19 mouse cellular contexts compared by ENCODE assay signal in the genomic region with DNA sequence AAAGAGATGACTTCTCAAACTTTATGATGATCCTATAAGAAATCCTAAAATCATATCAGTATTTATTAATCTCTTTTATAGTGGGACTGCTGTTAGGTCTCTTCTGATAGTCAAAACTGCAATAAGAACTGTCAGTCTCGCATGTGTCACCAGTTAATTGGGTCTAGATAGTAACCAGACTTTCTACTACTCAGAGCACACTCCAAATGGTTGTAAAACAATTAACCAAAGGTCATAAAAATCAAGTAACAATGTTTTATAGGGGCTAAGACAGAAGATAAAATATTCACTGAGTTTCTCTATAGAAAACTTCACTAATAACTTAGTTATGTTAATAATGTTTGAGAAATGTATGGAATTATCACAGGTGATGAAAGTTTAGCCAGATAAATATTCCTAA.
A peak's percentile ranks its signal among the peaks of the same experiment; 100 is the strongest.
DNase-seq lines count a peak whose midpoint lies in the region; ATAC-seq and TF ChIP-seq lines count a peak whose summit lies in the region.
"Had no signal": no experiment of that assay in that cellular context is flagged by ENCODE, and none has a peak within 500 bp of the region (broad histone marks: within the 10 kb centered on the region; RNA-seq: fewer than 3 reads in every experiment).

No protein-coding gene starts in this region.

- no peak for TF ChIP-seq CTCF in intestine, postnatal 0 days (IDR thresholded peaks at IDR 0.05; ENCODE audit: low read depth)

- H3K4me2 ChIP-seq in intestine, embryonic 15.5 days (replicated peaks), result no peak overlapping the region
- no peak overlapping the region for H3K4me2 ChIP-seq in intestine, postnatal 0 days (replicated peaks; ENCODE audit: low read depth)
- H3K4me2 ChIP-seq in intestine, embryonic 16.5 days (ENCODE audit: low read depth, low read length), result no peak overlapping the region

- no peak overlapping the region for H3K4me3 ChIP-seq in intestine, embryonic 15.5 days (replicated peaks)
- H3K4me3 ChIP-seq in intestine, postnatal 0 days (ENCODE audit: low read depth, low read length), result no peak overlapping the region
- H3K4me3 ChIP-seq in intestine, embryonic 16.5 days (ENCODE audit: low read length), result no peak overlapping the region

- H3K27ac ChIP-seq in intestine, embryonic 15.5 days, result no peak overlapping the region
- H3K27ac ChIP-seq in intestine, postnatal 0 days (ENCODE audit: low read depth, low read length), result no peak overlapping the region
- H3K27ac ChIP-seq in intestine, embryonic 16.5 days (ENCODE audit: low read length), result no peak overlapping the region

- no peak overlapping the region for H3K9ac ChIP-seq in intestine, embryonic 15.5 days
- H3K9ac ChIP-seq in intestine, postnatal 0 days (ENCODE audit: low read depth, low read length), result no peak overlapping the region
- no peak overlapping the region for H3K9ac ChIP-seq in intestine, embryonic 16.5 days (ENCODE audit: low read depth, low read length)

- H3K36me3 ChIP-seq in intestine, embryonic 15.5 days, result no peaks in the 10 kb centered on the region
- H3K36me3 ChIP-seq in intestine, postnatal 0 days (ENCODE audit: control insufficient read depth, insufficient read depth), result no peaks in the 10 kb centered on the region
- H3K36me3 ChIP-seq in intestine, embryonic 16.5 days (ENCODE audit: control insufficient read depth, insufficient read depth, low read length), result no peaks in the 10 kb centered on the region
- H3K36me3 ChIP-seq: G1E had no signal

- 36% methylated on average over 1 of the region's 1 CpGs for WGBS in intestine, embryonic 15.5 days
- WGBS in intestine, postnatal 0 days, result 16% methylated on average over 1 of the region's 1 CpGs
- 41% methylated on average over 1 of the region's 1 CpGs for WGBS in intestine, embryonic 16.5 days

- no peaks in the 10 kb centered on the region for H3K27me3 ChIP-seq in intestine, embryonic 15.5 days (replicated peaks)
- 0 out of 2 replicates have a peak, but pooled peaks cover 3% of the 10 kb centered on the region for H3K27me3 ChIP-seq in intestine, postnatal 0 days (replicated peaks; ENCODE audit: control insufficient read depth, insufficient read depth, low read length)
- no peaks in the 10 kb centered on the region for H3K27me3 ChIP-seq in intestine, embryonic 16.5 days (replicated peaks; ENCODE audit: control insufficient read depth, insufficient read depth, low read length)
- H3K27me3 ChIP-seq: CH12.LX, Patski had no signal

- H3K9me3 ChIP-seq in intestine, embryonic 15.5 days, result no peaks in the 10 kb centered on the region
- H3K9me3 ChIP-seq in intestine, postnatal 0 days (ENCODE audit: control insufficient read depth), result no peaks in the 10 kb centered on the region
- no peaks in the 10 kb centered on the region for H3K9me3 ChIP-seq in intestine, embryonic 16.5 days (ENCODE audit: control insufficient read depth, low read length)

- no peaks in the 10 kb centered on the region for H3K4me1 ChIP-seq in intestine, embryonic 15.5 days (replicated peaks)
- H3K4me1 ChIP-seq in intestine, postnatal 0 days (replicated peaks; ENCODE audit: control insufficient read depth, insufficient read depth, low read length), result no peaks in the 10 kb centered on the region
- H3K4me1 ChIP-seq in intestine, embryonic 16.5 days (ENCODE audit: control insufficient read depth, insufficient read depth, low read length), result no peaks in the 10 kb centered on the region

- no peak for DNase-seq in heart, adult 11 months
- DNase-seq: adrenal gland, adult 2 months; adrenal gland, adult 8-10 months; adrenal gland, postnatal 10 days; adrenal gland, postnatal 14 days; adrenal gland, postnatal 25 days; adrenal gland, postnatal 36 days; B cell, adult 2 months; cerebellum, adult 11 months; cerebellum, adult 11-12 months; cerebellum, adult 18-20 months had no signal

- 0 out of 2 replicates have a peak, but pooled peaks have one; percentile 59 for ATAC-seq in intestine, embryonic 15.5 days
- ATAC-seq in intestine, postnatal 0 days, result no peak
- ATAC-seq in intestine, embryonic 16.5 days, result peak; percentile 69; the same call in 1 of the 2 replicates
- ATAC-seq: activated CD4-positive, CD25-positive, alpha-beta regulatory T cell, adult 4 months; CD4-positive, CD25-positive, alpha-beta regulatory T cell, adult 4 months; Patski had no signal
